Mouse (Mus musculus): ENCODE measurements around the gene Thy1. TPM values are rescaled to one million over a fixed set of nuclear protein-coding genes. Genes with fewer than 3 reads are reported as not detected.
A peak's percentile ranks its signal among the peaks of the same experiment; 100 is the strongest.

The Thy1 gene
- polyA plus RNA-seq, 1 experiment from 2014 or later, result 2.2 TPM

GRCm38 (mm10) chr9:44085276-44085675 is 42.1 kb downstream of the Thy1 start:
- H3K27me3 ChIP-seq, result 0 out of 2 replicates have a peak, but pooled peaks cover 3% of the 10 kb centered on the region
- ATAC-seq (replicated peaks; ENCODE audit: insufficient number of reproducible peaks, insufficient read depth, low FRiP score, low read depth), result no peak
- peaks cover 83% of the 10 kb centered on the region for H3K4me1 ChIP-seq (replicated peaks)
- H3K9ac ChIP-seq, result peak overlapping the region; percentile 93
- peak overlapping the region; percentile 78 for H3K4me3 ChIP-seq
- WGBS, result 4% methylated on average over 10 of the region's 10 CpGs
- H3K4me2 ChIP-seq, result peak overlapping the region; percentile 92
- H3K9me3 ChIP-seq (replicated peaks), result no peaks in the 10 kb centered on the region
- peaks cover 3% of the 10 kb centered on the region; the same call in 1 of the 2 replicates for H3K36me3 ChIP-seq
- peak overlapping the region; percentile 94 for H3K27ac ChIP-seq

DNA sequence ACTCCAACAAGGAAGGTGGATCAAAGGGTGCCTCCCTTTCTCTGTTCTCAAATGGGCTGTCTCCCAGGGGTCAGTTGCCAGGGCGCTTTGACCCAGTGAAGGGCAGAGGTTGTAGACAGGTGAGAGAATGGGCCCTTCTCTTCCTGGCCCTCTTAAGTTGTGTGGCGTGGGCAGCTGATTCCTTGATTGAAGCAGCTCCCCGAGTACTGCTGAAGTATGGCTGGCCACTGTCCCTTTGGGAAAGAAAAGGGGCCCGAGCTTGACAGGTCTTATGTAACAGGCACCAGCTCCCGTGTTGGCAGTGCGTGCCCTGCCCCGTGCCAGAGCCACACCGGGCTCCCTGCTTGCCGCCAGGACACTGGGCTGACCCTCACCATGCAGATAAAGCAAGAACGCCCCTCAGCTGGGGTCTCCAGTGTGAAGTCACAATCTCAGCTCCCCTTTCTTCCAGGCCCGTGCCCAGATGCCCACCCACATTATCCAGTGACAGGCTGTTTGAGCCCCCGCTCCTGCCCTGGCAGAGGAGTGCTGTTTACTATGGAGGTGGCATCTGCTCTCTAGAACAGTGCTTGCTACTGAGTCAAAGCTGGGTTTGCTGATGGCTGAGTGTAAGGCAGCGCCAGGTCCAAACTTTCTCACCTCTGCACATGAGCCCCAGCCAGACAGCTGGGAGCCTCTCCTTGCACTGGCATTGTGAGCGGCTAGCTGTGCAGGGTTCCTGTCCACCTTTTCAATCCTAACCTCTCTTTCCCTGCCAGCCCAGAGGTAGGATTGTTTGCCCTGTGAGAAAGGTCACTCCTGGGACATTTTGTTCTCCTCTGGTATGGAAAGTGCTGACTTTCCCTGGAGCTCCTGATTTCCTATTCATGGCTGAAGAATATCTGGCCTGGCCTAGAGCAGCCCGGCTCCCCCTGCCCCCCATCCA is 42.8 kb downstream of the Thy1 start:
- Histone ChIP-seq H3K4me3 (peak overlapping the region; percentile 78), H3K9ac (peak overlapping the region; percentile 93), H3K27me3 (0 out of 2 replicates have a peak, but pooled peaks cover 3% of the 10 kb centered on the region), H3K4me2 (peak overlapping the region; percentile 92), H3K27ac (peak overlapping the region; percentile 94), H3K4me1 (replicated peaks) (peaks cover 76% of the 10 kb centered on the region), H3K9me3 (replicated peaks) (no peaks in the 10 kb centered on the region), H3K36me3 (peaks cover 7% of the 10 kb centered on the region)
- ATAC-seq (replicated peaks; ENCODE audit: insufficient number of reproducible peaks, insufficient read depth, low FRiP score, low read depth), result no peak
- WGBS, result 40% methylated on average over 15 of the region's 15 CpGs

GRCm38 (mm10) chr9:44086960-44087359 is 43.8 kb downstream of the Thy1 start:
- 34% methylated on average over 10 of the region's 10 CpGs for WGBS
- ATAC-seq (replicated peaks; ENCODE audit: insufficient number of reproducible peaks, insufficient read depth, low FRiP score, low read depth), result no peak
- Histone ChIP-seq H3K36me3 (peaks cover 17% of the 10 kb centered on the region), H3K4me2 (peak overlapping the region; percentile 92), H3K27me3 (0 out of 2 replicates have a peak, but pooled peaks cover 3% of the 10 kb centered on the region), H3K4me3 (peak overlapping the region; percentile 78), H3K27ac (peak overlapping the region; percentile 94), H3K9me3 (replicated peaks) (no peaks in the 10 kb centered on the region), H3K4me1 (replicated peaks) (peaks cover 69% of the 10 kb centered on the region), H3K9ac (peak overlapping the region; percentile 93)

- peak overlapping the region; percentile 92 for H3K4me2 ChIP-seq
- H3K9me3 ChIP-seq (replicated peaks), result no peaks in the 10 kb centered on the region
- peak overlapping the region; percentile 78 for H3K4me3 ChIP-seq
- 0 out of 2 replicates have a peak, but pooled peaks cover 3% of the 10 kb centered on the region for H3K27me3 ChIP-seq
- H3K27ac ChIP-seq, result peak overlapping the region; percentile 94
- 7% methylated on average over 15 of the region's 15 CpGs for WGBS
- peak overlapping the region; percentile 93 for H3K9ac ChIP-seq
- H3K4me1 ChIP-seq (replicated peaks), result peaks cover 60% of the 10 kb centered on the region
- peaks cover 25% of the 10 kb centered on the region for H3K36me3 ChIP-seq
- peak; percentile 78 for ATAC-seq (replicated peaks; ENCODE audit: insufficient number of reproducible peaks, insufficient read depth, low FRiP score, low read depth)
Observed at GRCm38 (mm10) chr9:44087761-44088455, 44.7 kb downstream of the Thy1 start.

DNA sequence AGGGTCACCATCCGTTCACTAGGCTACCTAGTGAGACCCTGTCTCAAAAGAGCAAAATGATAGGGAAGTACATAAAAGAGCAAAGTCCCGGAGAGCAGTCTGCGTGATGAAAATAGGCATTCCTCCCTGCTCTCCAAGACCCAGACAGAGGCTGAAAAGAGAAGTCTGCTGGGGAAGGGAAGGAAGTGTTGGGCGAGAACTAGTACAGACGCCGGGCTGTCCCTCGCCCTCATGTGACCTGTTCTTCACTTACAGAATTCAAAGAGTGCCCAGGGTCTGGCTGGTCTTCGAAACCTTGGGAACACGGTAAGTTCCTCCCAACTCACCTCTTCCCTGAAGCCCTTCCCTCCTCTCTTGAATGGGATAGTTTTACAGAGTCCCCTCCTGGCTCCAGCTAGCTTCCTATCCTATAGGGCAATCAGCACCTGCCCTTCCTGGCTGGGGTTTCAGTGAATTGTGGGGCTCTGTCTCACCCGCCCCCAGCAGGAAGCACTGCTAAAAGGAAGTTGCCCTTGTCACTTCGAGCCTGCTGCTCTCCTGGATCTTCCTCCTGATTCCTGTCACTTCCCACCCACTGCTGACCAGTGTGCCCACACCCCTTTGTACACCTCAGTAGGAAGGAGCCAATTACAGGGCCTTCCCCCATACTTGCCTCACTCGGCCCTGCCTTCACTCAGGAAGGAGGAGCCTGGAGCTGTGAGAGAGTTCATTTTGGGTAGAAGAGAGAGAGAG is 45.9 kb downstream of the Thy1 start:
- Histone ChIP-seq H3K4me2 (peak overlapping the region; percentile 92), H3K9ac (peak overlapping the region; percentile 11; the same call in 1 of the 2 replicates), H3K4me3 (no peak overlapping the region), H3K36me3 (peaks cover 33% of the 10 kb centered on the region), H3K4me1 (replicated peaks) (peaks cover 54% of the 10 kb centered on the region), H3K27me3 (0 out of 2 replicates have a peak, but pooled peaks cover 3% of the 10 kb centered on the region), H3K9me3 (replicated peaks) (no peaks in the 10 kb centered on the region), H3K27ac (peak overlapping the region; percentile 94)
- 31% methylated on average over 12 of the region's 12 CpGs for WGBS
- no peak for ATAC-seq (replicated peaks; ENCODE audit: insufficient number of reproducible peaks, insufficient read depth, low FRiP score, low read depth)

DNA sequence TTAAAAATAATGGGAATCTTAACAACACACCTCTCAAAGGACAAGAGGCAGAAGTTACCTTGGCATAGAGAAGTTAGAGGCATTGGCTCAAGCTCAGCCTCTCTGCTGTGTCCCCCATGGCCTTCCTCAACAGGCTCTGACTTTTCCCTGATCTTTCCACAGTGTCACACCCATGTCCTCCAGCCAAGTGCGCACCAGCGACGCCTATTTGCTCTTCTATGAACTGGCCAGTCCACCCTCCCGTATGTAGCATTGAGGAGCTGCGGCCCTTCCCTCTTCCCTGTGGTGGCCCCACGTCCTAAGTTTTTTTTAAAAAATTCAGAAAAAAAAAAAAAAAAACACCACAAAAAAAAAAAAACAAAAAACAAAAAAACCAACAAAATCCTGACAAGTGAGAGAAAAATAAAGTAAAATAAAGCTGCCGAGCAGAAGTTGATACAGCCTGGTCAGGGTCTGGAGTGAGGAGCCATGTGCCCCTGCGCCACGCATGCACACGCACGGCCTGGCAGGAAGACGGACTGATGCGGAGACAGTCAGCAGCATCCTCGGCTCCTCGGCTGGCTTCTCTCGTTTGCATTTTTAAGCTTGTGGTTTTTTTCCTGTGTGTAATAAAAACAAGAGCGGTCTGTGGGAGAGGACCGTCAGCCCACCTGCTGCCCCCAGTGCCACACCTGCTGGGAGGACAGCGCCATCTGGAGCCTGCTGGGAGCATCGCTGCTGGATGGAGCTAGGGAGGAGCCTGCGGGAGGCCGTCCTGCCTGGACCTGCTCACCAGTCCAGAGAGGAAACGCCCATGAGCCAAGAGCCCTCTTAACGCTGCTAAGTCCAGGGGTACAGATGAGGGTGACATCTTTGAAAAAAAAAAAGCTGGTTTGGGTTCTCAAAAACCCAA is 50.7 kb downstream of the Thy1 start:
- Histone ChIP-seq H3K4me3 (no peak overlapping the region), H3K4me2 (no peak overlapping the region), H3K36me3 (peaks cover 33% of the 10 kb centered on the region), H3K27me3 (no peaks in the 10 kb centered on the region), H3K9me3 (replicated peaks) (no peaks in the 10 kb centered on the region), H3K9ac (no peak overlapping the region), H3K27ac (peak overlapping the region; percentile 13; the same call in 1 of the 2 replicates), H3K4me1 (replicated peaks) (peaks cover 48% of the 10 kb centered on the region)
- whole genome bisulfite sequencing, result 42% methylated on average over 24 of the region's 24 CpGs
- peak; percentile 59; the same call in 1 of the 2 replicates for ATAC-seq (replicated peaks; ENCODE audit: insufficient number of reproducible peaks, insufficient read depth, low FRiP score, low read depth)

- peak overlapping the region; percentile 90; the same call in 1 of the 2 replicates for H3K27ac ChIP-seq
- H3K9me3 ChIP-seq (replicated peaks), result no peaks in the 10 kb centered on the region
- ATAC-seq (replicated peaks; ENCODE audit: insufficient number of reproducible peaks, insufficient read depth, low FRiP score, low read depth), result no peak
- H3K4me3 ChIP-seq, result no peak overlapping the region
- H3K4me1 ChIP-seq (replicated peaks), result peaks cover 39% of the 10 kb centered on the region
- H3K9ac ChIP-seq, result no peak overlapping the region
- 79% methylated on average over 3 of the region's 3 CpGs for WGBS
- no peaks in the 10 kb centered on the region for H3K27me3 ChIP-seq
- no peak overlapping the region for H3K4me2 ChIP-seq
- H3K36me3 ChIP-seq, result peaks cover 33% of the 10 kb centered on the region
Observed at GRCm38 (mm10) chr9:44094737-44095136, 51.6 kb downstream of the Thy1 start.

- Histone ChIP-seq H3K4me1 (replicated peaks) (peaks cover 34% of the 10 kb centered on the region), H3K9me3 (replicated peaks) (no peaks in the 10 kb centered on the region), H3K4me3 (no peak overlapping the region), H3K27me3 (no peaks in the 10 kb centered on the region), H3K4me2 (no peak overlapping the region), H3K9ac (no peak overlapping the region), H3K36me3 (peaks cover 28% of the 10 kb centered on the region), H3K27ac (peak overlapping the region; percentile 90)
- 87% methylated on average over 9 of the region's 9 CpGs for WGBS
- ATAC-seq (replicated peaks; ENCODE audit: insufficient number of reproducible peaks, insufficient read depth, low FRiP score, low read depth), result no peak
Observed at GRCm38 (mm10) chr9:44095781-44096180, 52.6 kb downstream of the Thy1 start.

GRCm38 (mm10) chr9:44096536-44096935 is 53.4 kb downstream of the Thy1 start:
- no peak overlapping the region for H3K4me2 ChIP-seq
- H3K36me3 ChIP-seq, result peaks cover 20% of the 10 kb centered on the region
- H3K27ac ChIP-seq, result peak overlapping the region; percentile 90
- 27% methylated on average over 9 of the region's 9 CpGs for WGBS
- no peaks in the 10 kb centered on the region for H3K9me3 ChIP-seq (replicated peaks)
- H3K4me1 ChIP-seq (replicated peaks), result peaks cover 34% of the 10 kb centered on the region
- H3K27me3 ChIP-seq, result no peaks in the 10 kb centered on the region
- H3K4me3 ChIP-seq, result no peak overlapping the region
- H3K9ac ChIP-seq, result peak overlapping the region; percentile 11; the same call in 1 of the 2 replicates
- ATAC-seq (replicated peaks; ENCODE audit: insufficient number of reproducible peaks, insufficient read depth, low FRiP score, low read depth), result peak; percentile 62

All from heart, embryonic 15.5 days (tissue).